Mouse (Mus musculus): ENCODE data around the gene Bcar3. TPM values are rescaled to one million over a fixed set of nuclear protein-coding genes. Genes with fewer than 3 reads are reported as not detected.

Gene Bcar3
- total and polyA plus RNA-seq, 3 experiments = not detected

- TF ChIP-seq KAT2A (conservative IDR thresholded peaks at IDR 0.05; ENCODE audit: low read depth, low read length) = no peak
- no peak for TF ChIP-seq EP300 (IDR thresholded peaks at IDR 0.05; ENCODE audit: low read depth in 1 of 2, low read length in 2 of 2)
- TF ChIP-seq NRF1 (IDR thresholded peaks at IDR 0.05; ENCODE audit: insufficient read depth, low read depth, low read length, poor library complexity, severe bottlenecking) = no peak
- no peak for TF ChIP-seq ZC3H11A (IDR thresholded peaks at IDR 0.05; ENCODE audit: low read depth, low read length)
- Histone ChIP-seq H3K27ac (ENCODE audit: control insufficient read depth, low read depth, low read length) (no peak overlapping the region), H3K4me3 (ENCODE audit: control insufficient read depth in 1 of 2, insufficient read depth in 1 of 2, low read depth in 2 of 2, low read length in 2 of 2) (no peak overlapping the region), H3K79me2 (ENCODE audit: control insufficient read depth, insufficient read depth, low read length, poor library complexity) (no peaks in the 10 kb centered on the region), H3K4me1 (ENCODE audit: control insufficient read depth in 1 of 2, insufficient read depth in 2 of 2, low read length in 2 of 2) (no peaks in the 10 kb centered on the region), H3K36me3 (ENCODE audit: control insufficient read depth in 1 of 2, insufficient read depth in 2 of 2, low read length in 2 of 2) (no peaks in the 10 kb centered on the region), H3K9ac (ENCODE audit: control insufficient read depth, low read depth, low read length, poor library complexity, severe bottlenecking) (no peak overlapping the region), H3K27me3 (ENCODE audit: control insufficient read depth in 1 of 2, insufficient read depth in 2 of 2, low read length in 2 of 2) (no peaks in the 10 kb centered on the region), H3K9me3 (replicated peaks; ENCODE audit: insufficient read depth, low read length) (no peaks in the 10 kb centered on the region)
- DNase-seq (ENCODE audit: low read depth, low spot score) = peak; percentile 5
Observed at GRCm38 (mm10) chr3:122521294-122521693, 227.4 kb downstream of the Bcar3 start.

- Histone ChIP-seq H3K4me1 (ENCODE audit: control insufficient read depth in 1 of 2, insufficient read depth in 2 of 2, low read length in 2 of 2) (no peaks in the 10 kb centered on the region), H3K4me3 (ENCODE audit: control insufficient read depth in 1 of 2, insufficient read depth in 1 of 2, low read depth in 2 of 2, low read length in 2 of 2) (no peak overlapping the region), H3K9me3 (replicated peaks; ENCODE audit: insufficient read depth, low read length) (no peaks in the 10 kb centered on the region), H3K27me3 (ENCODE audit: control insufficient read depth in 1 of 2, insufficient read depth in 2 of 2, low read length in 2 of 2) (no peaks in the 10 kb centered on the region), H3K9ac (ENCODE audit: control insufficient read depth, low read depth, low read length, poor library complexity, severe bottlenecking) (no peak overlapping the region), H3K27ac (ENCODE audit: control insufficient read depth, low read depth, low read length) (no peak overlapping the region), H3K36me3 (ENCODE audit: control insufficient read depth in 1 of 2, insufficient read depth in 2 of 2, low read length in 2 of 2) (no peaks in the 10 kb centered on the region), H3K79me2 (ENCODE audit: control insufficient read depth, insufficient read depth, low read length, poor library complexity) (no peaks in the 10 kb centered on the region)
- no peak for TF ChIP-seq NELFE (IDR thresholded peaks at IDR 0.05; ENCODE audit: low read depth, low read length)
- no peak for TF ChIP-seq MEF2A (IDR thresholded peaks at IDR 0.05; ENCODE audit: extremely low read depth, insufficient replicate concordance, low read depth, low read length, poor library complexity, severe bottlenecking)
- TF ChIP-seq MAZ (IDR thresholded peaks at IDR 0.05; ENCODE audit: low read depth, low read length) = no peak
- TF ChIP-seq ZNF384 (IDR thresholded peaks at IDR 0.05; ENCODE audit: low read depth, low read length) = no peak
- no peak for DNase-seq (ENCODE audit: low read depth, low spot score)
Observed at GRCm38 (mm10) chr3:122528477-122528876, 234.5 kb downstream of the Bcar3 start.

- TF ChIP-seq NELFE (IDR thresholded peaks at IDR 0.05; ENCODE audit: low read depth, low read length) (no peak), MEF2A (IDR thresholded peaks at IDR 0.05; ENCODE audit: extremely low read depth, insufficient replicate concordance, low read depth, low read length, poor library complexity, severe bottlenecking) (no peak), POLR2AphosphoS5 (IDR thresholded peaks at IDR 0.05; ENCODE audit: borderline replicate concordance, low read depth, low read length) (no peak), EP300 (IDR thresholded peaks at IDR 0.05; ENCODE audit: low read depth in 1 of 2, low read length in 2 of 2) (no peak), TCF12 (IDR thresholded peaks at IDR 0.05; ENCODE audit: low read depth, low read length) (no peak), RAD21 (IDR thresholded peaks at IDR 0.05; ENCODE audit: low read depth, low read length) (no peak), BHLHE40 (IDR thresholded peaks at IDR 0.05; ENCODE audit: borderline replicate concordance, low read depth, low read length) (no peak), ZKSCAN1 (IDR thresholded peaks at IDR 0.05; ENCODE audit: low read depth, low read length) (no peak), MAX (IDR thresholded peaks at IDR 0.05; ENCODE audit: low read length) (no peak), JUND (IDR thresholded peaks at IDR 0.05; ENCODE audit: low read depth, low read length) (no peak), GABPA (IDR thresholded peaks at IDR 0.05; ENCODE audit: low read depth, low read length) (no peak), MAZ (IDR thresholded peaks at IDR 0.05; ENCODE audit: low read depth, low read length) (no peak), ZNF384 (IDR thresholded peaks at IDR 0.05; ENCODE audit: low read depth, low read length) (no peak), RCOR1 (IDR thresholded peaks at IDR 0.05; ENCODE audit: low read depth, low read length) (no peak), GATA1 (IDR thresholded peaks at IDR 0.05; ENCODE audit: low read depth, low read length) (no peak), KAT2A (conservative IDR thresholded peaks at IDR 0.05; ENCODE audit: low read depth, low read length) (no peak), E2F4 (IDR thresholded peaks at IDR 0.05; ENCODE audit: borderline replicate concordance, low read depth, low read length) (no peak)
- H3K79me2 ChIP-seq (ENCODE audit: control insufficient read depth, insufficient read depth, low read length, poor library complexity) = no peaks in the 10 kb centered on the region
- no peak overlapping the region for H3K9ac ChIP-seq (ENCODE audit: control insufficient read depth, low read depth, low read length, poor library complexity, severe bottlenecking)
- H3K9me3 ChIP-seq (replicated peaks; ENCODE audit: insufficient read depth, low read length) = no peaks in the 10 kb centered on the region
- no peak overlapping the region for H3K4me3 ChIP-seq (ENCODE audit: control insufficient read depth in 1 of 2, insufficient read depth in 1 of 2, low read depth in 2 of 2, low read length in 2 of 2)
- H3K36me3 ChIP-seq (ENCODE audit: control insufficient read depth in 1 of 2, insufficient read depth in 2 of 2, low read length in 2 of 2) = no peaks in the 10 kb centered on the region
- no peaks in the 10 kb centered on the region for H3K4me1 ChIP-seq (ENCODE audit: control insufficient read depth in 1 of 2, insufficient read depth in 2 of 2, low read length in 2 of 2)
- no peaks in the 10 kb centered on the region for H3K27me3 ChIP-seq (ENCODE audit: control insufficient read depth in 1 of 2, insufficient read depth in 2 of 2, low read length in 2 of 2)
- H3K27ac ChIP-seq (ENCODE audit: control insufficient read depth, low read depth, low read length) = no peak overlapping the region
- no peak for DNase-seq (ENCODE audit: low read depth, low spot score)
Observed at GRCm38 (mm10) chr3:122535938-122536703, 242.2 kb downstream of the Bcar3 start.

Measured in MEL (cell line).